In the genomic region with DNA sequence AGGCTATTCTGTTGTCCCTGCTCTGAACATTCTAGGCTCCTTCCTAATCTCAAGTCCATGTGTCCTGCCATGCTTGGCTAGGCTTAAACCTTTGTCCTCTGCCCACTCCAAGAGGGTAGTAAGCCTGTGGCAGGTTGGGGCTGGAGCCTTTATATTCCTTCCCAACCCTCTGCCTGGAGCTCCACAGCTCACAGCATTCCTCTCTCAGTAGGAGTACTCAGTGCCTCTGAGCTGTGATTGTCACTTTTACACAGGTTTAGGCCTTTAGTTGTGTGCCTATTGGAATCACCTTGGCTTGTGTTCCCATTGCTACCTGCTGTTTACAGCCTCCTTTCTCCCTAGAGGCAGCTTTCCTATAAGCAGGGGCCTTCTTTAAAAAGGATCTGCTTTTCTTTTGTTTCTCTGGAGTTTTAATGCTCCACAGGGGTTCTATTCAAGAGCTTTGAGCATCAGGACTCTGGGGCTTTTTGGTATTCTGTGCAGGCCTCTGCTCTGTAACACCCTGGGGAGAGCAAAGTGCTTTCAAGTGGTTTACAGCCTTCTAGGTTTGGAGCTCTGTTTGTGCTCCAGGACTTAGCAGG, we compare ENCODE assay signal across 15 mouse cellular contexts.
DNase-seq lines count a peak whose midpoint lies in the region; ATAC-seq and TF ChIP-seq lines count a peak whose summit lies in the region.
"Had no signal": no experiment of that assay in that cellular context is flagged by ENCODE, and none has a peak within 500 bp of the region (broad histone marks: within the 10 kb centered on the region; RNA-seq: fewer than 3 reads in every experiment).

No protein-coding gene starts in this region.

- H3K36me3 ChIP-seq in kidney, embryonic 16.5 days (ENCODE audit: insufficient read depth, low read length), result no peaks in the 10 kb centered on the region
- H3K36me3 ChIP-seq in kidney, embryonic 14.5 days (ENCODE audit: control insufficient read depth, insufficient read depth, low read length), result no peaks in the 10 kb centered on the region
- H3K36me3 ChIP-seq in forebrain, postnatal 0 days (ENCODE audit: insufficient read depth), result no peaks in the 10 kb centered on the region
- no peaks in the 10 kb centered on the region for H3K36me3 ChIP-seq in midbrain, embryonic 15.5 days (replicated peaks)
- H3K36me3 ChIP-seq: embryonic facial prominence, embryonic 13.5 days; heart, embryonic 15.5 days; limb, embryonic 15.5 days had no signal

- intact Hi-C loops in left cerebral cortex, postnatal 4 days (cut with DNase I), result no loop called here

- no peak for TF ChIP-seq POLR2A in brain, embryonic 14.5 days (IDR thresholded peaks at IDR 0.05; ENCODE audit: borderline replicate concordance, extremely low read depth, insufficient read depth, insufficient read length, poor library complexity, severe bottlenecking)

- H3K4me1 ChIP-seq in kidney, embryonic 16.5 days (ENCODE audit: insufficient read depth, low read length), result no peaks in the 10 kb centered on the region
- H3K4me1 ChIP-seq in kidney, embryonic 14.5 days (ENCODE audit: control insufficient read depth, insufficient read depth, low read length), result no peaks in the 10 kb centered on the region
- H3K4me1 ChIP-seq in forebrain, postnatal 0 days (ENCODE audit: insufficient read depth), result no peaks in the 10 kb centered on the region
- H3K4me1 ChIP-seq in midbrain, embryonic 15.5 days, result no peaks in the 10 kb centered on the region
- H3K4me1 ChIP-seq: embryonic facial prominence, embryonic 13.5 days; heart, embryonic 15.5 days; limb, embryonic 15.5 days had no signal

- peak; percentile 70 for DNase-seq in brain, embryonic 14.5 days (ENCODE audit: low read depth)
- peak; percentile 9 for DNase-seq in forebrain, postnatal 0 days
- no peak for DNase-seq in adipocyte (ENCODE audit: low spot score)
- DNase-seq in left cerebral cortex, postnatal 4 days, result no peak
- DNase-seq: gastrocnemius, postnatal 36 days; lung, postnatal 10 days; right cerebral cortex, postnatal 4 days had no signal

- no peak overlapping the region for H3K4me2 ChIP-seq in kidney, embryonic 16.5 days (replicated peaks; ENCODE audit: low read depth, low read length)
- no peak overlapping the region for H3K4me2 ChIP-seq in kidney, embryonic 14.5 days (replicated peaks; ENCODE audit: low read depth, low read length)
- no peak overlapping the region for H3K4me2 ChIP-seq in forebrain, postnatal 0 days (ENCODE audit: low read depth)
- no peak overlapping the region for H3K4me2 ChIP-seq in midbrain, embryonic 15.5 days
- H3K4me2 ChIP-seq: embryonic facial prominence, embryonic 13.5 days; heart, embryonic 15.5 days; limb, embryonic 15.5 days had no signal

- TF ChIP-seq CTCF in brain, embryonic 14.5 days (IDR thresholded peaks at IDR 0.05; ENCODE audit: borderline replicate concordance, extremely low read depth, insufficient read depth, insufficient read length), result no peak
- TF ChIP-seq CTCF in forebrain, postnatal 0 days (IDR thresholded peaks at IDR 0.05; ENCODE audit: low read depth), result no peak

- H3K9me3 ChIP-seq in kidney, embryonic 16.5 days (ENCODE audit: low read length), result no peaks in the 10 kb centered on the region
- H3K9me3 ChIP-seq in kidney, embryonic 14.5 days (ENCODE audit: control insufficient read depth, low read length), result no peaks in the 10 kb centered on the region
- no peaks in the 10 kb centered on the region for H3K9me3 ChIP-seq in forebrain, postnatal 0 days (ENCODE audit: low read length)
- no peaks in the 10 kb centered on the region for H3K9me3 ChIP-seq in midbrain, embryonic 15.5 days
- H3K9me3 ChIP-seq: embryonic facial prominence, embryonic 13.5 days; heart, embryonic 15.5 days; limb, embryonic 15.5 days had no signal

- no peak overlapping the region for H3K27ac ChIP-seq in kidney, embryonic 16.5 days (ENCODE audit: low read length)
- no peak overlapping the region for H3K27ac ChIP-seq in kidney, embryonic 14.5 days (ENCODE audit: low read depth, low read length)
- no peak overlapping the region for H3K27ac ChIP-seq in forebrain, postnatal 0 days (ENCODE audit: low read depth, low read length)
- H3K27ac ChIP-seq in midbrain, embryonic 15.5 days, result 0 out of 2 replicates have a peak overlapping the region, but pooled peaks have one; percentile 57
- H3K27ac ChIP-seq: embryonic facial prominence, embryonic 13.5 days; heart, embryonic 15.5 days; limb, embryonic 15.5 days had no signal

- peak; percentile 46; the same call in 1 of the 2 replicates for ATAC-seq in kidney, embryonic 16.5 days (ENCODE audit: low FRiP score, low TSS enrichment)
- ATAC-seq in kidney, embryonic 14.5 days (ENCODE audit: low FRiP score, low TSS enrichment), result no peak
- ATAC-seq in forebrain, postnatal 0 days, result peak; percentile 86
- peak; percentile 89 for ATAC-seq in midbrain, embryonic 15.5 days (replicated peaks)
- no peak for ATAC-seq in erythroblast, adult 5-6 weeks (replicated peaks; ENCODE audit: low FRiP score, poor library complexity, severe bottlenecking)

- H3K4me3 ChIP-seq in kidney, embryonic 16.5 days (ENCODE audit: low read length), result no peak overlapping the region
- no peak overlapping the region for H3K4me3 ChIP-seq in kidney, embryonic 14.5 days (ENCODE audit: low read length)
- H3K4me3 ChIP-seq in forebrain, postnatal 0 days (ENCODE audit: low read depth, low read length), result no peak overlapping the region
- H3K4me3 ChIP-seq in midbrain, embryonic 15.5 days, result no peak overlapping the region
- H3K4me3 ChIP-seq: embryonic facial prominence, embryonic 13.5 days; heart, embryonic 15.5 days; limb, embryonic 15.5 days had no signal

- H3K27me3 ChIP-seq in kidney, embryonic 16.5 days (ENCODE audit: insufficient read depth, low read length), result no peaks in the 10 kb centered on the region
- H3K27me3 ChIP-seq in kidney, embryonic 14.5 days (ENCODE audit: control insufficient read depth, insufficient read depth, low read length), result no peaks in the 10 kb centered on the region
- H3K27me3 ChIP-seq in forebrain, postnatal 0 days (ENCODE audit: insufficient read depth, low read length), result no peaks in the 10 kb centered on the region
- H3K27me3 ChIP-seq in midbrain, embryonic 15.5 days (replicated peaks), result no peaks in the 10 kb centered on the region
- H3K27me3 ChIP-seq: CH12.LX; embryonic facial prominence, embryonic 13.5 days; heart, embryonic 15.5 days; limb, embryonic 15.5 days had no signal

- H3K9ac ChIP-seq in kidney, embryonic 16.5 days (replicated peaks; ENCODE audit: low read length), result no peak overlapping the region
- no peak overlapping the region for H3K9ac ChIP-seq in kidney, embryonic 14.5 days (ENCODE audit: low read depth, low read length)
- H3K9ac ChIP-seq in forebrain, postnatal 0 days, result no peak overlapping the region
- no peak overlapping the region for H3K9ac ChIP-seq in midbrain, embryonic 15.5 days
- H3K9ac ChIP-seq: embryonic facial prominence, embryonic 13.5 days; heart, embryonic 15.5 days; limb, embryonic 15.5 days had no signal

Comparison
In these comparisons a context has a peak if more than half of its experiments do, and no peak if none do; other contexts are left out.
1. ATAC-seq: peak in kidney, embryonic 16.5 days (single experiment), forebrain, postnatal 0 days (single experiment) and midbrain, embryonic 15.5 days (single experiment); none in kidney, embryonic 14.5 days (single experiment) and erythroblast, adult 5-6 weeks (single experiment).
2. DNase-seq: peak in brain, embryonic 14.5 days (single experiment) and forebrain, postnatal 0 days (single experiment); none in adipocyte (single experiment) and left cerebral cortex, postnatal 4 days (single experiment).